Mouse (Mus musculus) megakaryocyte, adult 5-6 weeks (primary cell): Measurements from ENCODE around the gene Mecr. TPM values are rescaled to one million over a fixed set of nuclear protein-coding genes. Genes with fewer than 3 reads are reported as not detected.

Experiments used
- total RNA-seq, 2 experiments: library from RNA; stranded (forward) in 1 of 2; stranded (reverse) in 1 of 2; fragments of 153-499, 151-499 nt in 1 of 2; fragments of 221-1000, 200-1000 nt in 1 of 2; gene quantifications; 2 replicates each; pipeline versions ENCODE4 v1.2.3 to v1.2.4; 2015 to 2017

Mecr gene
- total RNA-seq, 2 experiments from 2014 or later: 18.4 to 20.6 TPM

Other genes with a start within 250 kb of the Mecr start
- gene Ptpru, start 5.2 kb upstream of the Mecr start, total RNA-seq (2015): 2.1 and 2.5 TPM in 2 replicates
- 0.49 and 0.95 TPM in 2 replicates for gene Ptpru, start 5.2 kb upstream of the Mecr start, total RNA-seq (2017)
- gene Srsf4, start 30.1 kb downstream of the Mecr start, total RNA-seq (2015): 39.0 and 39.7 TPM in 2 replicates
- 44.5 and 61.2 TPM in 2 replicates for gene Srsf4, start 30.1 kb downstream of the Mecr start, total RNA-seq (2017)
- not detected in 2 replicates for gene Tmem200b, start 78.3 kb downstream of the Mecr start, total RNA-seq (2015)
- not detected in 2 replicates for gene Tmem200b, start 78.3 kb downstream of the Mecr start, total RNA-seq (2017)
- gene Gm10300, start 231.2 kb downstream of the Mecr start, total RNA-seq (2015): 0.16 TPM in 1 of 2 replicates, not detected in the other
- gene Gm10300, start 231.2 kb downstream of the Mecr start, total RNA-seq (2017): 0.33 and 0.37 TPM in 2 replicates
- 42.5 and 51.8 TPM in 2 replicates for gene Epb41, start 231.9 kb downstream of the Mecr start, total RNA-seq (2015)
- gene Epb41, start 231.9 kb downstream of the Mecr start, total RNA-seq (2017): 61.1 and 62.3 TPM in 2 replicates